Mouse (Mus musculus) small intestine, adult 2 months (tissue): ENCODE measurements around the gene Ccl20. TPM values are rescaled to one million over a fixed set of nuclear protein-coding genes. Genes with fewer than 3 reads are reported as not detected.

Experiments used
- H3K27ac ChIP-seq: fragments of 200-500 bp; 2 replicates; pipeline ENCODE4 v1.5.1; 2012; ENCODE audit warnings: low read depth, low read length, control low read depth, inconsistent platforms; ENCODE audit not compliant: insufficient read depth
- H3K27me3 ChIP-seq: fragments of 200-500 bp; 2 replicates; pipeline ENCODE4 v1.6.1; 2012; ENCODE audit warnings: mild to moderate bottlenecking, moderate library complexity, low read length, inconsistent platforms; ENCODE audit not compliant: control insufficient read depth, insufficient read depth
- H3K36me3 ChIP-seq: fragments of 200-500 bp; 2 replicates; pipeline ENCODE4 v1.6.1; 2012; ENCODE audit warnings: mild to moderate bottlenecking, low read length, control low read depth, inconsistent platforms; ENCODE audit not compliant: control insufficient read depth, insufficient read depth
- H3K4me1 ChIP-seq: fragments of 200-500 bp; 2 replicates; pipeline ENCODE4 v1.6.1; 2012; ENCODE audit warnings: low read length, inconsistent platforms, mixed read lengths; ENCODE audit not compliant: control insufficient read depth, insufficient read depth, insufficient read length
- H3K4me3 ChIP-seq: fragments of 200-500 bp; 2 replicates; pipeline ENCODE4 v1.5.1; 2012; ENCODE audit warnings: low read depth, mild to moderate bottlenecking, control low read depth, inconsistent platforms, low read length, moderate library complexity
- CTCF ChIP-seq: fragments of 200-500 bp; IDR thresholded peaks from 2 replicates; pipeline ENCODE4 v1.5.1; 2012; ENCODE audit warnings: low read depth, mild to moderate bottlenecking, control low read depth, inconsistent platforms, low read length, moderate library complexity, mixed read lengths; ENCODE audit not compliant: insufficient replicate concordance, insufficient read length; ENCODE audit errors: extremely low read depth
- POLR2A ChIP-seq: fragments of 200-500 bp; IDR thresholded peaks from 2 replicates; pipeline ENCODE4 v1.6.1; 2012; ENCODE audit warnings: low read depth, mild to moderate bottlenecking, control low read depth, inconsistent platforms, low read length, moderate library complexity
- whole genome bisulfite sequencing: fragments of 180-500 bp; shearing (Covaris S2); methylation state at CpG from one replicate; pipeline ENCODE4 v1.1.7; 2018; 5-methylcytosine and 5-hydroxymethylcytosine counted together
- polyA plus RNA-seq: library from polyadenylated mRNA; depleted of rRNA; stranded (reverse); fragments of >200 nt; gene quantifications from 2 replicates; pipeline ENCODE4 v1.2.3, GENCODE M21; 2012

Ccl20 gene
- polyA plus RNA-seq, 1 experiment: 4.1 TPM

DNA sequence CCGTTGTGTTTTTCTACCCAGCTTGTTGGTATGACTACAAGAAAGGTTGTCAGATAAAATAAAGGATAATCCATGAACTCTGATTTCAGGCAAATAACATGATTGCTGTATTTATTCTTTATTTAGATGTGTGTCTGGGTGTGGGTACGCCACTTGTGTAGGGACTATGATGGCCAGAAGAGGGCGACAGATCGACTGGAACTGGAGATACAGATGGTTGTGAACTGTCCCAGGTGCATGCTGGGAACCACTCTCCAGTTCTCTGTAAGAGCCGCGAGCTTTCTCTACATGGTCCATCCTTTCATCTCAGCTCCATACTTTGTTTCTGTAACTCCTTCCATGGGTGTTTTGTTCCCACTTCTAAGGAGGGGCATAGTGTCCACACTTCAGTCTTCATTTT lies 22.2 kb downstream of the Ccl20 start:
- H3K4me3 ChIP-seq: no peak overlapping the region
- no peaks in the 10 kb centered on the region for H3K36me3 ChIP-seq
- peaks cover 5% of the 10 kb centered on the region; the same call in 1 of the 2 replicates for H3K4me1 ChIP-seq
- no peaks in the 10 kb centered on the region for H3K27me3 ChIP-seq
- 89% methylated on average over 6 of the region's 6 CpGs for WGBS
- H3K27ac ChIP-seq: no peak overlapping the region
- no peak for TF ChIP-seq POLR2A
- no peak for TF ChIP-seq CTCF

DNA sequence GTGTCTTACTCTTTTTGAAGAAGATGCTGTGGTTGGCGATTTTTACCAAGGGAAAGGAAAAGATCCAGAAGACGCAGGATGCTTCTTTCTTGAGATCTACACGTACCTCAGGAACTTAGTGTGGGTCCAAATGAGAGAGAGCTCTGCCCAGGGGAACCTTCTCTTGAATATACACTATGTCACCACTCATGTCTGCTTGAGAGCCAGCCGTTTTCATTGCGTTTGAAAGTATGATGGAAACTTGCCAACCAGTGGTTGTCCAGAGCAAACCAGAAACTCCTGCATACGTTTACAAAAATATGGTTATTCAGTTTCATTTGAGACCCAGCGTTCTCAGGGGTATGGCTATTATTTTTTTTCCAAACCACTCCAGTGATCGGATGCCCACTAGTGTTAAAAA lies 24.9 kb downstream of the Ccl20 start:
- Histone ChIP-seq H3K4me3 (no peak overlapping the region), H3K27me3 (no peaks in the 10 kb centered on the region), H3K27ac (no peak overlapping the region), H3K4me1 (peaks cover 5% of the 10 kb centered on the region; the same call in 1 of the 2 replicates), H3K36me3 (no peaks in the 10 kb centered on the region)
- 72% methylated on average over 8 of the region's 8 CpGs for WGBS
- TF ChIP-seq CTCF (no peak), POLR2A (no peak)

DNA sequence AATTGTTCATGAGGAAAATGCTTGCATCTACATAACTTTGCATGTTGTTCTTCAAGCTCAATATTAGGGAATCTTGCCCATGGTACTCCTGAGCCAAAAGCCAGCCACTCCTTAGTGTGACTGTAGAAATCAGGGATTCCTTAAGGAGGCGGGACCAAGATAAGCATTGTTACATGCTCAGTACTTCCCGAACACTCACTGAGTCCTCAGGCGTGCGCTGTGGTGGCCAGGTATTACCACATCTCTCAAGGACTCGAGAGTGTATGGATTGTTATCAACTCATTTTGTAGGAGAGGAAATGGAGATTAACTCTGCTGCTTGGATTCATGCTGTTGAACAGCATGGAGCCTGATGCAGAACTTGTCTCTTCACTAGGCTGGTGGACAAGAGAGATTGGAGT lies 25.5 kb downstream of the Ccl20 start:
- H3K27ac ChIP-seq: no peak overlapping the region
- 22% methylated on average over 5 of the region's 5 CpGs for WGBS
- H3K27me3 ChIP-seq: no peaks in the 10 kb centered on the region
- no peak overlapping the region for H3K4me3 ChIP-seq
- H3K4me1 ChIP-seq: peaks cover 8% of the 10 kb centered on the region; the same call in 1 of the 2 replicates
- TF ChIP-seq CTCF (no peak), POLR2A (no peak)
- H3K36me3 ChIP-seq: no peaks in the 10 kb centered on the region

DNA sequence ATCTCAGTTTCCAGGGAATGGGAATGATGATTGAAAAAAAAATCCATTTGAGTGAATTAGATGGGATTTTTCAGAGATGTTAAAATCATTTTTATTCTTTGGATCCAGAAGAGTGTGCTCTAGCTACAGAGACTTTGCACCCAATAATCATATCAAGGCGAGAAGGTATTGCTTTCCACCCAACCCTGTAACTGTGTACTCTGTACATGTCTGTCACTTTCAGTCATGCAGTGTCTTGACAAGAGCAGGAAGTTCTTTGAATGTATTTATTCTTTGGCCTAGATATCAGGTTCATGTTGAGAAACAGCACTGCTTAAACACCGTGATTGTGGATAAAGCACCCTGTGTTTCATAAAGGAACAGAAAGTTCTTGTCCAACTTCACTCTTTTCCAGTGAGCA lies 30.0 kb downstream of the Ccl20 start:
- no peaks in the 10 kb centered on the region for H3K27me3 ChIP-seq
- peak overlapping the region; percentile 95 for H3K27ac ChIP-seq
- peaks cover 8% of the 10 kb centered on the region; the same call in 1 of the 2 replicates for H3K4me1 ChIP-seq
- 26% methylated on average over 2 of the region's 2 CpGs for WGBS
- no peaks in the 10 kb centered on the region for H3K36me3 ChIP-seq
- no peak overlapping the region for H3K4me3 ChIP-seq
- TF ChIP-seq CTCF: no peak
- no peak for TF ChIP-seq POLR2A

DNA sequence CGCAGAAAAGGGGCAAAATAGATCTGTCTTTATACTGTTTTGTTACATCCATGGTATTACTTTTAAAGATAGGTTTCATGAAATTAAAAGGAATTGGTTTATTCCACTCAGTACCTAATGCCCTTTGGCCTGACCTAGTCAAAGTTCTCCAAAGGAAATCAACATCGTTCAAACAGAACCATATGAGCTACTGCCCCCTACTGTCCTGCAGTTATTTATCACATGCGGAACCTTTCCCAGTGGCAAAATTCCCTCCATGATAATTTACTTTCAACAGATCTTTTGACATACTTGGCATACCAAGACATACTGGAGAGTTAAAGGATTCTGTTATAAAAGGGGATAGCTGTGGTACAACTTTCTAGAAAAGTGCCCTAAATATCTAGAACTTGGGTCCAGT lies 33.7 kb downstream of the Ccl20 start:
- H3K36me3 ChIP-seq: no peaks in the 10 kb centered on the region
- 59% methylated on average over 3 of the region's 3 CpGs for WGBS

DNA sequence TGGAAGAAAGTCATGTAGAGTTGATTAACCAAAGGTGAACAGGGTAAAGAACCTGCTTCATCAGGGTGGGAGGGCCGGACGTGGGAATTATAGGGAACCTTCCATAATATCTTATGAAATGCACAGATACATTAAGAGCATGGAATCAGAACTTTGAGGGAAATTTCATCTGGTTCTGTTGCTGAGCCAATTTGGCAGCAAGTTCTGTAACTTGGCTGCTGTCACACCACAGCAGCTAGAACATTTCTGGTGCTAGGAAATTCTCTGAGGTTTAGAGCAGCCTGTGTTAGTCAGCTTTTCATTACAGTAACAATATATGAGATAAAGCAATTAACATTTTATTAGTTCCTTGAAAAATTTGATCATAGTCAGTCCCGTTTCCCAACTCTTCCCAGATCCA lies 36.4 kb downstream of the Ccl20 start:
- H3K4me1 ChIP-seq: no peaks in the 10 kb centered on the region; the same call in 1 of the 2 replicates
- no peak overlapping the region for H3K27ac ChIP-seq
- H3K27me3 ChIP-seq: no peaks in the 10 kb centered on the region
- no peaks in the 10 kb centered on the region for H3K36me3 ChIP-seq
- 81% methylated on average over 3 of the region's 3 CpGs for WGBS
- no peak overlapping the region for H3K4me3 ChIP-seq
- TF ChIP-seq POLR2A (no peak), CTCF (no peak)

More for the DNA sequence above, 33.7 kb downstream of the Ccl20 start:
- H3K4me1 ChIP-seq: peaks cover 4% of the 10 kb centered on the region; the same call in 1 of the 2 replicates
- H3K27ac ChIP-seq: no peak overlapping the region
- no peak overlapping the region for H3K4me3 ChIP-seq
- TF ChIP-seq CTCF (no peak), POLR2A (no peak)
- no peaks in the 10 kb centered on the region for H3K27me3 ChIP-seq

DNA sequence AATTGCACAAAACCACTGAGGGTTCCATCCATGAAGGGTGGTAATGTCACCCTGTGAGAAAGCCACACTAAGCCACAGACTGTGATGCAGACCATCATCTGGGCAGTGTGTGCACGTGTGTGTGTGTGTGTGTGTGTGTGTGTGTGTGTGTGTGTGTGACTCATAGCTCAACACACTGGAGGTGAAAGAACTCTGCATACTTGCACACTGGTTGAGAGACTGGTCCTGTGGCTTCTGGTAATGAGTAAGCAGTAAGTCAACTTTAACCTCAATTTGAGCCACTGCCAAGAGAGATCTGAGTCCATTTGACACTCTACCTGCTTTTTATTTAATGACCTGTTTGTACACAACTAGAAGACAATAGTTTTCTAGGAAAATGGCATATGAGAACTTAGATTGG lies 40.3 kb downstream of the Ccl20 start:
- H3K27me3 ChIP-seq: no peaks in the 10 kb centered on the region
- no peaks in the 10 kb centered on the region; the same call in 1 of the 2 replicates for H3K4me1 ChIP-seq
- no peak for TF ChIP-seq POLR2A
- TF ChIP-seq CTCF: no peak
- 64% methylated on average over 1 of the region's 1 CpGs for WGBS
- no peaks in the 10 kb centered on the region for H3K36me3 ChIP-seq
- no peak overlapping the region for H3K27ac ChIP-seq
- no peak overlapping the region for H3K4me3 ChIP-seq
